Mouse (Mus musculus) cerebral cortex, adult 2 months (tissue): ENCODE results near the gene Ndufa4l2.

Source experiments
- WGBS: fragments of 180-500 bp; shearing (Covaris S2); methylation state at CpG from one replicate; pipeline ENCODE4 v1.1.7; 2018; 5-methylcytosine and 5-hydroxymethylcytosine counted together

The Ndufa4l2 gene

DNA sequence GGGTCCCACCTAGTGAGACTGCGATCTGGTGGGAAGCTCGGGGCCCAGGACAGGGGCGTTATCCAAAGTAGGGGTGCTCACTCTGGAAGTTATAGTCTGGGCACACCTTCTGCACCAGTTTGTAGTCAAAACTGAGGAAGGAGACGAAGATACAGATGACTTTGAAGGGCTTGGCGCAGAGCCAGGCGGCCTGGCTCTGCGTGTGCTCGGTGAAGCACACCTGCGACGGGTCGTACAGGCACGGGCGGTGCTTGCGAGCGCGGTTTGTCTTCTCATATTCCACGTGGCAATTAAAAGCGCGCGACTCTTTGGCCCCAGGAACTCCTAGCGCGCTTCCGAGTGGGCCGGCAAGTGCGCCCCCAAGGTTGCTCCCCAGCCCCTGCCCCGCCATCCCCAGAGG, 11.3 kb downstream of the Ndufa4l2 start:
- WGBS = 6% methylated on average over 26 of the region's 26 CpGs

DNA sequence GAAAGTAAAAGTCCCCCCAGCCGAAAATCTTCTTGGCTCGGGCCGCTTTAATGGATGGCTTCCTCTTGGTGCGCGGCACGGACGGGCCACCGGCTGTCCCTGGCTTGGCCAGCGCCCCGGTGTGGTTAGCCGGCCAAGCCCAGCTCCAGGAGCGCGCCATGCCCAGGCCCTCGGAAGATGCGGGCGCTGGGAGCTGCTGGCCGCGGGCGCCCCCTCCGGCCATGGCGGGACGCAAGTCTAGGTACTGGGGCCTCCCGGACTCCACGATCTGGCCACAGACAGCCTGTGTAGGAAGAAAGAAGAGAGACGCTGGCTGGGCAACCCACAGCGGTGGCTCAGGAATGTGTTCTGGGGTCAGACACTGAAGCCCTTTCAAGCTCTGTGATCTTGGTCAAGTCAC, 11.9 kb downstream of the Ndufa4l2 start:
- WGBS = 4% methylated on average over 26 of the region's 26 CpGs

DNA sequence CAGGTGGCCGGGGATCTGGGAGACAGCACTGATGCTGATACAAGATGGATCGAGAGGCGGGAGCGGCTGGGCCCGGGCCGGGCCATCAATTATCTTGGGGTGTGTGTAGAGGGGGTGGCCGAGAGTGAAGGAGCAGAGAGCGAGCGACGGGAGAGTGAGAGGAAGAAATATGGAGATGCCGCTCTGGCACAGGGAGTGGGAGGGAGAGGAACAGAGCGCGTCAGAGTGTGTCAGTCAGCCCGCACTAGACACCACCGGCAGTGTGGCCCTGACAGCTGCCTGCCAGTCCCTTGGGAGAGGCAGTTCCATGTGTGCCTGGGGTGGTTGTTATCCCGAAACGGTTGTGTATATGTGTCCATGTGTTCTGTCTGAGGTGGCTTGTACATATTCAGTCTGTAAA, 12.7 kb downstream of the Ndufa4l2 start:
- 26% methylated on average over 17 of the region's 17 CpGs for WGBS

DNA sequence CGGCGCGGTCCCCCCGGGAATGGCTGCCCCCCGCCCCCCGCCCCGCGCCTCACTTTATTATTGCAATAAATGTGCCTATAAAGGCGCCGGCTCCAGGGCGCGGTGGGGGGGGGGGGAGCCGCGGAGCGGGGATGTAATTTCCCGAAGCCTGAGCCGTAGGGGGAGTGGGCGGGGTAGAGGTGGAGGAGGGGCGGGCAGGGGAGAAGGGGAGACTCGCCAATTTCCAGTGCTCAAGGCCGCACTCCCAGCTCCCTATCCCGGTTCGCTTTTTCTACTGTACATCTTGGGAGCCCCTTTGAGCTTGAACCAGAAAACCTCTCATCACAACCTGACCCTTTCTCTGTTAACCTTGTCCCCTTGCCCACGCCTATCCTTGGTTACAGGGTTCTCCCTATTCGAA, 16.2 kb downstream of the Ndufa4l2 start:
- 11% methylated on average over 23 of the region's 25 CpGs for WGBS

DNA sequence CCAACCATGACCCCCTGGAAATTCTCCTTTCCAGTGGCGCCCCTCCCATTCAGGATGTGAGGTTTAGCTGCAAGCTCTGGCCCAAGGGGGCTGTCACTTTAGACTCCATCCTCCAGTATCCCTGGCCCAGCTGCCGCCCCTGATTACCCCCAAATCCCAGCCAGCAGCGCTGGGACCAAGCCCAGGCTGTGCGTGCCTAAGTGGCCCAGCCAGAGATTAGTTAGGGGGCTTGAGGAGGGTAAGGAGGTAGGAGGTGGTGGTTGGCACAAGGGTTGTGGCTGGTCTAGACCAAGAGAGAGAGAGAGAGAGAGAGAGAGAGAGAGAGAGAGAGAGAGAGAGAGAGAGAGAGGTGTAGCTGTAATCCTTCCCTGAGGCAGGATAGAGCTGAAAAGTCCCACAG, 16.8 kb downstream of the Ndufa4l2 start:
- 54% methylated on average over 4 of the region's 4 CpGs for WGBS

DNA sequence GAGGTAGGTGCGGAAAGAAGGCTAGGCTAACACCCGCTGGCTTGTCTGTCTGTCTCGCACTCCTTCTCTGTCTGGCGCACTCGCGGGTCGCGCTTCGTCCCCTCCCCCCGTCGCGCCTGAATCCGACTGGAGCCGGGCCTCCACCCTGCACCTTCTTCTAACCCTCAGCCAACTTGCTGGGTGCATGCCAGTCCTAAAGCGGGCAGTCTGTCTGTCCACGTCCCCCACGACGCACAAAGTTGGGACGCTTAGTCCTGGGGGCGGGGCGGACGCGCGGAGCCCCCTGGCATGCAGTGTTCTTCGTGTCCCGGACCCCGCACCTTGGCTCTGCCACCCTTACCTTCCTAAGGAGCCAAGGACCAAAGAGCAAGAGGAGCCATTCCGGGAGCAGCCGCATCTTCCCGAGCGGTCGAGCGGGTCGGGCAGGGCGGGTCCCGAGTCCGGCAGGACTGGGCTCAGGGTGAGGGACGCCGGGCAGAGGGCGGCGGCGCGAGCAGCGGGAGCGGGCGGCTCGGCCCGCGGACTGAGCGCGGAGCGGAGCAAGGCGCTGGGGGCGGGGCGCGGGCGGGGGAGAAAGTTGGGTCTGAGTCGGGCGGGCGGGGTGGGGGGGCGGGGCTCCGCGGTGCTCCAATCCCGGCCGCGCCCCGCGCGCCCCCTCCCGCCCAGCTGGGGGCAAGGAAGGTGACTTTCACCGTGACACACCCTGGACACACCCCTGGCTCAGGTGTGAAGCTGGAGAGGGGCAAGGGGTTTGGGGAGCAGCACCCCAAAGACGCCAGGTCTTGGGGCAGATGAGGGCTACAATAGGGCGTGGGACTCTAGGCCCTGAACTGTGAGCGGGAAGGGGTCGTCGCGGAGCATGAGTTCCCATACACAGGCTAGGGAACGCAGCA, 19.5 kb downstream of the Ndufa4l2 start, which contains the start of gene Nxph4:
Gene Nxph4 (minus strand): TSS at position 524 of the 893 bp plus-strand sequence.
- 2% methylated on average over 45 of the region's 78 CpGs for WGBS

DNA sequence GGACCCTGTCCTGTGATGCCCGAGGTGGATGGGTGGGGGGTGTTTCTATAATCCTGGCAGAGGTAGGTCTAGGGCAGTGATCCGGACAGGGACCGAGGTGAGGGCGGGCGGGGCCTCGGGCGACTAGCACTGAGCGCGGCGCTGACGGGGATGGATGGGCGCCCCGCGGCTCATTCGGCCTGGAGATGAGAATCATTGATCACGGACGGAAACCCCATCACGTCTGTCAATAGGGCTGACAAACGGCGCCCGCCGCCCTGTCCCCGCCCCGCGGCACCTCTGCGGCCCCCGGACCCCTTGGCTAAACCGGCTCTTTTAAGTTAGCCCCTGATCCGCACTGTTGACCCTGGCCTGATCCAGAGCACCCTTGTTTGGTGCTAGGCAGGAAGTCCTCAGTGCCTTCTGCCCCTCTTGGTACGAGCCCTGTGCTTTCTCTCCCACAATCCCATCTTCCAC, 20.2 kb downstream of the Ndufa4l2 start:
- WGBS = 5% methylated on average over 30 of the region's 30 CpGs

DNA sequence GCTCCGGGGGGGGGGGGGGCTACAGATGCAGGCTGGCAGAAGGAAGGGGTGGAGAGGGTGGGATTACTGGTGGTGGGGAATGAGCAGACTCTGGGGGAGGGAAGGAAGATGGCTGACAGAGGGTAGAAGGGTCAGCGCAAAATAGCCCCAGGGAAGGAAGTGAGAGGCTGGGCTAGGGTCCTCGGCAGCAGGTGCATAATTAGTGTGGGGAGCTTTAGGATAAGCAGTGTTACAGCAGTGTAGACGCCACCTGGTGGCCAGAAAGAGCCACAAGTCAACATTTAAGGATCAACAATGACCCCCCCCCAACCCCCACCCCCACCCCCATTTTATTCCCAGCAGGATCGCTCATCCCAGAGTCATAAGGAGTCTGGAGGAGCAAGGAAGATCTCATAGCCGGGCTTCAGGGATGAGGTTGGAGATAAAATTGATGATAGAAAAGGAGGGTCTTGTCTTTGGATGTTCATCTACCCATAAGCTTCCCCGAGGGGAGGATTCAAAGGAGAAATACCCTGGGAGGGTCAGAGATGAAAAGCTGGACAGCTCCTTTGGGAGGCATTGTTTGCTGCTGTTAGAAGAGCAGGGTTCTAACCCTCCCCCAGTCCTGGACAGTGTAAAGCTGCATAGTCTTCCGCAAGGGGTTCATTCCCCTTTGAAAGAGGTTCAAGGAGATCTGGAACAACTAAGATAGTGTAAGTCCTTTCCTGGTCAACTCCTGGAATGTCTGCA, 22.0 kb downstream of the Ndufa4l2 start:
- WGBS = 16% methylated on average over 8 of the region's 8 CpGs

DNA sequence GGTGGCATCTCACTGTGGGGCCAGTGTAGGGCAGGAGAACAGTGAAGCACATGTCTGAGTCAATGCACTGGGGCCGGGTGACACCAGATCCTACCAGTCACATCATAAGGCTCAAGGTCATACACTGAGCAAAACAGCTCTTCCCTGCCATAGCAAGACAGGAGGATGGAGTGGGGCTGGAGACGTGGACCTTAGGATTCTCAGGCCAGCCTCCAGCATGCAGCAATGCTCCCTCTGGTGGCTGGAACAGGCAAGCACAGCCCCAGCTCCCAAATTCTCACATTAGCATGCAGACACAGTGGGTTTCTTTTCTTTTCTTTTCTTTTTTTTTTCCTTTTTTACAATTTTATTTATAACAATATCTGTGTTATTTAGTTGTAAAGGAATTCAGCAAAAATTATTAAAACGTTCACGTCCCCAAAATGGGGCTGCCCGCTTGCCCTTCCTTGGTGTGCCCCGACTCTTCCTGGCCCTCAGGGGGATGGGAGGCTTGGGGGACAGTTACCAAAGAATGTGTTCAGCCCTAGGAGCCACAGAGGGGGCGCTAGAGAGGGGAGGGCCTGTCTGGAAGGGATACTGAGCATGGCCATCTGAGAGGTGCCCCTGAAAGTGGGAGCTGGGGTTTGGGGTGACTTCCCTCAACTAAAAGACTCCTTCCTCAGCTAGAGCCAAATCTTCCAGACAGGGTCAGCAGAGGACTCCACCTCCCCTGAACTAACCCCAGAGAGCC, 23.3 kb downstream of the Ndufa4l2 start:
- 27% methylated on average over 7 of the region's 7 CpGs for WGBS

DNA sequence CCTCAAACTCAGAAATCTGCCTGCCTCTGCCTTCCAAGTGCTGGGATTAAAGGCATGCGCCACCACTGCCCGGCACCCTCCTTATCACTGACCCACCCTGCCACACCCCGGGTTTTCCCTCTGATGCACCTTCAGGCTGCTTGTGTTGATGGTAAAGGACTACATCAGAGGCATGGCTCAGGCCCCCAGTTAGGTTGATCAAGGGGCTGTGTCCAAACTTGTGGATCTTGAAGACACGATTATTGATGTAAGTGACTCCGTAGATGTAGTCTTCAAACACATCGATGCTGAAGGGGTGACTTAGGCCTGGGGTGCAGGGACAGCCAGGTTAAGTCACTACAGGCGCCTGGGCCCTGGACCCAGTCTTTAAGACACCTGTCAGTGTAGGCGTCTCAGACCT, 26.7 kb downstream of the Ndufa4l2 start:
- 96% methylated on average over 8 of the region's 8 CpGs for WGBS

DNA sequence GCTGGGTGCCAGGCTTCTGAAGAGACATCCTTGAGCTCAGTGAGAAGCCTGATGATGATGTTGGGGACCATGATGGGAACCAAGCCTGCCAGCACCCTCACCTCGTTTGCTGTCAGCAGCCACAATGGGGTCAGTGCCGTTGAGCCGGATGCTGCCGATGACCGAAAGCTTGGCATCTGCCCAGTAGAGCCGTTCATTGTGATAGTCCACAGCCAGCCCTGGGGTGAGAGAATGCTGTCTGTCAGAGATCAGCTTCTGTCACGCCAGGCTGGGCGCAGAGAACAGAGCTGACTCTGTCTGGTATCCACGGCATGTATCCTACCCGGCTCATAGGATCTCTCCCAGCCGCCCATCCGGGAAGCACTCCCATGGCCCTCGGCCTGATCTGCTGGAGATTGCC, 27.3 kb downstream of the Ndufa4l2 start:
- 61% methylated on average over 13 of the region's 13 CpGs for WGBS

DNA sequence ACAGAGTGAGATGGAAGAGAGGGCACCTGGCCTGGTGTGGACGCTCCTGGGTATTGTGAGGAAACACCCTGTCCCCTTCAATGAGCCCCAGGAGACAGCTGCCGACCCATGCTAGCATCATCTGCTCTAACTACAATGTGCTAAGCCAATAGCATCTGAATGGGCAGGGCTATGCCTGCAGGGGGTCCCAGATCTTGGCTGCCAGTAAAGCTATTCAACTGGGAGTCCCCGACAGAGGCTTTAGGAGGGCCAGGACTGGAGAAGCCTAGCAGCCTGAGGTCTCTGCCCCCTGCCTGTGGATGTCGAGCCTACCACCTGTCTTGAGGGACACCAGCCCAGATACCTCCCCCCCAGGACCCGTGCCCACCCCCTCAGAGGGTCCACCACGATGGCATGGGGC, 28.0 kb downstream of the Ndufa4l2 start:
- 43% methylated on average over 6 of the region's 6 CpGs for WGBS

DNA sequence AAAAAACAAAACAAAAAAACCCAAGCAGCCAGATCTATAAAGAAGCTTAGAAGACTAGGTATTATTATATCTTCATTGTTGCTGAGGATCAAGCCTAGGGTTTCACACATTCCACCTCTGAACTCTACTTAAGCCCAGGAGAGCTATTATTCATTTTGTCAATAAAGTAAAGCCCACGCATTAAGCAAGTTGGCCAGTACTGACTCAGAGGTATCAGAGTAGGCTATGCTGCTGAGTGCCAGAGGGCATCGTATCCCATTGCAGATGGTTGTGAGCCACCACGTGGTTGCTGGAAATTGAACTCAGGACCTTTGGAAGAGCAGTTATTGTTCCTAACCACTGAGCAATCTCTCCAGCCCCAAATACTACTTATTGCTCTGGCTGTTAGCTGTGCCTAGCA, 29.1 kb downstream of the Ndufa4l2 start:
- 79% methylated on average over 3 of the region's 3 CpGs for WGBS

DNA sequence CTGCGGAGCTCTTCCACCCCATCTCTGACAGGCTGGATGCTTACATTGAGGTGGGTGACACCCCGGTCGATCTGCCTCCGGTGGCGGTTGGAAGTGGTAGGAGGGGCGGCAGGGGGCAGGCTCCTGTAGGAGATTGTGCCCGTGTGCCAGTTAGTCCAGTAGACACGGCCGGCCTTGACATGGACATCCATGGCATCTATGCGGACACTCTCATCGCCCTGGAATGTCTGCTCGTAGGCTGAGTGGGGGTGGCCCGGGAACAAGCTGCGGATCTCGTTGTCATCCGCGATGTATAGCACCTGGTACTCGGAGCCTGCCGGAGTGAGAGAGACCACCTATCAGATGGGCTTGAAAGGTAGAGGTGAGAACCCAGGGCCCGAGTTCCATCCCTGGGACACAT, 29.6 kb downstream of the Ndufa4l2 start:
- WGBS = 93% methylated on average over 20 of the region's 20 CpGs

DNA sequence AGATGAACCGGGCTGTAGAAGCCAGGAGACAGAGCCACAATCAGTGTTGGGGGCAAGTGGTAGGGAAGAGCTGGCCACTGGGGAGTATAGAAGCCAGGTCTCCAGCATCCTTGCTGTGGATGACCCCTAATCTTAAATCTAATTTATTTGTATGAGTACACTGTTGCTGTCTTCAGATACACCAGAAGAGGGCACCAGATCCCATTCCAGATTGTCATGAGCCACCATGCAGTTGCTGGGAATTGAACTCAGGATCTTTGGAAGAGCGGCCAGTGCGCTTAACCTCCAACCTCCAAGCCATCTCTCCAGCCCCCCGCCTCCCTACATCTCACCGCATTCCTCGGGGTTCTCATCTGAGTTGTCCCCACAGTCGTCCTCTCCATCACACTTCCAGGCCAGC, 31.7 kb downstream of the Ndufa4l2 start:
- 90% methylated on average over 7 of the region's 7 CpGs for WGBS

DNA sequence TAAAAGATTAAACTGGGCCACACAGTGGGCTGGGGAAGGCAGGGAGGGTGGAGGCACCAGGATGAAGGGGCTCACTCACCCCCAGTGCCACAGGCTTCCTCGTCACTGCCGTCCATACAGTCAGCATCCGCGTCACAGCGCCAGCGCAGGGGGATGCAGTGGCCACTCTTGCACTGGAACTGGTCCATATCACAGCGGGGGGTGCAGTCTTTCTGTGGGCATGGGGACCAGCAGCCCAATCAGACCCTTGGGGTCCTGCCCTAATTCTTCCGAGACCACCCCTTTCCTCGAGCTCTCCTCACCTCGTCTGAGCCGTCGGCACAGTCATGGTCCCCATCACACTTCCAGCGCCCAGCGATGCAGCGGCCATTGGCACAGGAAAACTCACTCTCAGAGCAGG, 33.5 kb downstream of the Ndufa4l2 start:
- WGBS = 83% methylated on average over 15 of the region's 15 CpGs

DNA sequence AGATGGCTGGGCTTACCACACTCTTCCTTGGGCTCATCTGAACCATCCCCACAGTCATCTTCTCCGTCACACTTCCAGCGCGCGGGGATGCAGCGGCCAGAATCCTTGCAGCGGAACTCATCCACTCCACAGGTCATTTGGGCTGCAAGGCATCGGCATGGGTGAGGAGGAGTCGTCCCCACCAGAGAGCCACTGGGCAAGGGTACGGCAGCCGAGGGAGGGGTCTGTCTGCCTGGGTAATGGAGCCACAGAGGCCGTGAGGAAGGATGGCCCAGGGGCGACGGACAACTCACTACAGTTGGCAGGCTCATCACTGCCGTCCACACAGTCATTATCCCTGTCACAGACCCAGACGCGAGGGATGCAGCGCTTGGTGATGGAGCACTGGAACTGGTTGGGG, 35.1 kb downstream of the Ndufa4l2 start:
- WGBS = 87% methylated on average over 17 of the region's 17 CpGs

DNA sequence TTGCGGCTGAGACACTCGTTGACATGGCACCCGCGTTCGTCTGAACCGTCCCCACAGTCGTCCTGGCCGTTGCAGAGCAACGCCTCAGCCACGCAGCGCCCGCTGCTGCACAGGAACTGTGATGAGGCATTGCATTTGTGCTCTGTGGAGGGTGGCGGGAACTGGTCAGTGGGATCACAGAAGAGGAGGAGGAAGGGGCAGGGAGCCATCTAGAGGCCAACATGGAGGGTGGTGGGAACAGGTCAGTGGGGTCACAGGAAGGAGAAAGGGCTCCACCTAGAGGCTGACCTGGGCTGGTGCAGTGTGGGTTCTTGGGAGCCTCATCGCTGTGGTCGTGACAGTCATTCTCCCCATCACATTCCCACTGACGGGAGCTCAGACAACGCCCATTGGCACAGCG, 40.9 kb downstream of the Ndufa4l2 start:
- 73% methylated on average over 18 of the region's 18 CpGs for WGBS

DNA sequence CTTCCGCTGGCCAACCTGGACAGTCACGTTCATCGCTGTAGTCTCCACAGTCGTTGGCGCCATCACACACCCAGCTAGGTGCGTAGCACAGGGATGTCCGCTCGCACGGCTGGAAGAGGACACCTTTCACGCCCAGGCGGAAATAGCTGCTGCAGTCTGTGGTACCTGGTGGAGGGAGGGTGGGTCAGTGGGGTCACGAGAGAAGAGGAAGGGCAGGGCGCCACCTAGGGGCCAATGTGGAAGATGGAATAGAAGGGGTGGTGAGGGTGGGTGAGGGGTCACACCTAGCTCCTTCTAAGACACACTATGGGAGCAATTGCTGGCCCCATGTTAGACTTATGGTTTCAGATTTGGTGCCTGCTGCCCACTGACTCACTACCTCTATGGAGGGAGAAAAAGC, 42.6 kb downstream of the Ndufa4l2 start:
- 90% methylated on average over 13 of the region's 13 CpGs for WGBS

DNA sequence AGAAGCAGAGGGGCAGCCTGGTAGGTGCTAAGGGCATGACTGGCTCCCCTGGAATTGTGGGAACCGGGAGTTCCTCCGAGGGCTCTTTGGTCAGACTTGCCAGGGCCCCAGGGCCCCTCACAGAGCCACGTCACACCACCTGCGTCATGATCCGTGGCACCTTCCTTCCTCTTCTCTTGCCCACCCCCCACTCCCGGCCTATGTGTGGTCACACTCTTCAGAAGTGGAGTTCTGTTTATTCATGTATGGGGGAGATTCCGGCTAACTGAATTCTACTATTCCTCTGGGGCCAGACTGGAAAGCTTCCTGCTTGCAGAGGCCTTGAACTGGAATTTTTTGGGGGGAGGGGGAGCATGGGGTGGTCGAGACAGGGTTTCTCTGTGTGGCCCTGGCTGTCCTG, 49.1 kb downstream of the Ndufa4l2 start:
- 66% methylated on average over 8 of the region's 8 CpGs for WGBS

DNA sequence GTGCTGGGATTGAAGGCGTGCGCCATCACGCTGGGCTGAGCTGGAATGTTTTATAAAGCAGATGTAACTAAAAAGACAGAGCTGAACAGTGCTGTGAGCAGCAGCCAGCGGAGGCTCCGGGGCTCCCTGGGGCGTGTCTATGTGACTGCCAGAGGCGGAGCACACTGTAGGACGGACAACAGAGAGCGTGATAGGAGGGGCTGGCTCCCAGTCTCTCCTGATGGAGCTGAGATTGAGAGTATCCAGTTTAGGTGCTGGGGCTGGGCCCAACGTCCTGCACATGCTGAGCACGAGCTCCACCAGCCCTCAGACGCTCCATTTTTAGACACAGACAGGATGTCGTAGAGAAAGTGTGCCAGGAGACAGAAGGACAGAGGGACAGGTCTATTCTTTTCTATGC, 49.5 kb downstream of the Ndufa4l2 start:
- WGBS = 27% methylated on average over 13 of the region's 13 CpGs
